Mouse (Mus musculus): ENCODE measurements around the gene Kcnh6. TPM values are rescaled to one million over a fixed set of nuclear protein-coding genes. Genes with fewer than 3 reads are reported as not detected.

Kcnh6 gene
- polyA plus RNA-seq, 1 experiment from 2014 or later = 1.3 TPM

DNA sequence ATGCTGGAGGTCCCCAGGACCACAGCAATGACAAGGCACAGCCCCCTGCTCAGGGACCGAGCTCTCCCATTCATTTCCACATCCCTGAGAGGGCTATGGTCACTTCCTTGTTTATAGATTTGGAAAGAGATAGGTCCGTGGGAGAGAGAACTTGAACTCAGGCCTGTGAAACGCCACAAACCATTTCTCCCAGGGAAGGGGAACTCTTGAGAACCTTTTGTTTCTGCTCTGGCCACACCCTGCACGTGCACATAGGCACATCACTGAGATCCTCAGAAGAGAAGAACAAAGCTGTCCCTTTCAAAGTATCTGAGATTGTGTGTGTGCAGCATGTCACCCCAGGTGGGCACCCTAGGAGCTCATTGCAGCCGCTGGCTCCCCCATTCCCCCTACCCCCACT is 29.3 kb upstream of the Kcnh6 start:
- ATAC-seq (ENCODE audit: insufficient number of reproducible peaks, insufficient read depth, low FRiP score, low TSS enrichment) = no peak
- Histone ChIP-seq H3K4me1 (no peaks in the 10 kb centered on the region), H3K4me2 (replicated peaks) (no peak overlapping the region), H3K4me3 (no peak overlapping the region), H3K27me3 (no peaks in the 10 kb centered on the region), H3K36me3 (no peaks in the 10 kb centered on the region), H3K9ac (no peak overlapping the region), H3K27ac (no peak overlapping the region), H3K9me3 (no peaks in the 10 kb centered on the region)
- WGBS = 74% methylated on average over 5 of the region's 5 CpGs

DNA sequence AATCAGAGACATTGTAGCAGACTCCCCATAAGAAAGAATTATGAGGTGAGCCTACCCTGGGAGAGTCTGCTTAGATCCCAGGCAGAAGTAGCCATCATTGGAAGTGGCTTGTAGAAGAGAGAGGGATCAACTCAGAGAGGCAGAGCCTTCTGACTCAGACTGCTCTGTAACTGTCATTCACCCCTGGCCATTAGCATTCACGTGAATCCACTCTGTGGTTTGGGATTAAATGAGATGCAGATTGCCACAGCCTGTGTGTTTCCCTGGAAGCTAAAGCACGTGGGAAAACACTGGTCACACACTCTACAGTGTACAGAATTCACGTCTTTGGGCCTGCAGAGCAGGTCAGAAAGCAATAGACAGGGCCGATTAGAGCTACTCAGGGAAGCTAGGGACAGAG is 23.5 kb upstream of the Kcnh6 start:
- WGBS = 64% methylated on average over 4 of the region's 4 CpGs
- Histone ChIP-seq H3K4me2 (replicated peaks) (no peak overlapping the region), H3K4me3 (no peak overlapping the region), H3K27ac (no peak overlapping the region), H3K36me3 (no peaks in the 10 kb centered on the region), H3K4me1 (no peaks in the 10 kb centered on the region), H3K9me3 (no peaks in the 10 kb centered on the region), H3K27me3 (no peaks in the 10 kb centered on the region), H3K9ac (no peak overlapping the region)
- ATAC-seq (ENCODE audit: insufficient number of reproducible peaks, insufficient read depth, low FRiP score, low TSS enrichment) = no peak

DNA sequence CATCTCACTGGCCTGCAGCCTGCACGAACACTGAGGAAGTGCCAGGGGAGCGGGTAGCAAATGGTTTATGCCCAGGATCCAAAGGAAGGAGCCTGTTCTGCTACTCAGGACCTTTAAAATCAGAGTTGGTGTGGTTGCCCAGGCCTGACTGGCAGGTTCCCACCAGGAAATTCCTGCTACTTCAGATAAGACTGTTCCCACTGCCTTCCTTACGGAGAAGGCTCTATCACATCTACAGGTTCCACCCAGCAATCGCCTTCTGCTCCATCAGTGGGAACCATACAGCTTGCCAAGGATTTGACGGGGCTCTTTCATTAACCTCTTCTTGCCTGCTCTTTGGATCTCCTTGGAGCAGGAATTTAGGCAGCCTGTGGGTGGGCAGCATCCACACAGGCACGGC is 20.5 kb upstream of the Kcnh6 start:
- H3K36me3 ChIP-seq = no peaks in the 10 kb centered on the region
- H3K4me3 ChIP-seq = no peak overlapping the region
- ATAC-seq (ENCODE audit: insufficient number of reproducible peaks, insufficient read depth, low FRiP score, low TSS enrichment) = no peak
- WGBS = 77% methylated on average over 6 of the region's 6 CpGs
- H3K27me3 ChIP-seq = no peaks in the 10 kb centered on the region
- H3K4me2 ChIP-seq (replicated peaks) = no peak overlapping the region
- H3K27ac ChIP-seq = no peak overlapping the region
- H3K4me1 ChIP-seq = no peaks in the 10 kb centered on the region
- no peaks in the 10 kb centered on the region for H3K9me3 ChIP-seq
- no peak overlapping the region for H3K9ac ChIP-seq

DNA sequence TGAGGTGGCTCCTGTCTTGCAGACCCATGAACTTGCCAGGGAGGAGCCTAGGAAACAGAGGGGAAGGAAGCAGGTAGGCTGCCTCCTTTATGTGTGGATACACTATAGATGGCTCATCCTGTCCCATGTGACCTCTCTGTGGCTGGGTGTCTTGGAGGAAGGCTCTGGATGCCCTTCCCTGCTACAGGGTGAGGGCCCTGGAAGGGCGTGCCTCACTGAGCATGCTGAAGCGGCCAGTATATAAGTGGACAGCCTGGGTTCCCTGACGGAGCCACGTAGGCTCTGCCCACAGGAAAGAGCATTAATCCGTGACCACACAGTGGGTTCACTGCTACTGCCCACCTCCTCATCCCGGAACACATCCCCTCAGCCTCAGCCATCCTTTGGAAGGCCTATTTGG is 18.5 kb upstream of the Kcnh6 start:
- Histone ChIP-seq H3K9me3 (no peaks in the 10 kb centered on the region), H3K4me2 (replicated peaks) (no peak overlapping the region), H3K4me1 (no peaks in the 10 kb centered on the region), H3K9ac (no peak overlapping the region), H3K27me3 (no peaks in the 10 kb centered on the region), H3K27ac (no peak overlapping the region), H3K36me3 (no peaks in the 10 kb centered on the region), H3K4me3 (no peak overlapping the region)
- WGBS = 72% methylated on average over 6 of the region's 6 CpGs
- no peak for ATAC-seq (ENCODE audit: insufficient number of reproducible peaks, insufficient read depth, low FRiP score, low TSS enrichment)

DNA sequence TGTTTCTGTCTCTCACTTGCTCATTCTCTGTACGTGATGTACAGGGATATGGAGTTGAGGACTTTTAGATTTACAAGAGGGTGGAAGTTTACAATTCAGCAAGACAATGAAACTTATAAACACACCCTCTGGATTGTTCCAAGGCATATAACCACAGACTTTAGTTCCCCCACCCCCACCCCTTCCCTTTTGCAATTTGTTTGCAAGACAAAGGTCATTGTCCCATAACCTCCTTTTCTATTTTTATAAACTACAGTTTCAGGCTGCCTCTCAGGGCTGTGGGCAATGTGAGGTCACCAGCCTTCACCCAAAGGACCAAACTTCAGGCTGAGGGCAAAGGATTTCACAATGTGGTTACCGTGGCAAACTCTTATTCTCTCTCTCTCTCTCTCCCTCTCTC is 17.7 kb upstream of the Kcnh6 start:
- no peak for ATAC-seq (ENCODE audit: insufficient number of reproducible peaks, insufficient read depth, low FRiP score, low TSS enrichment)
- Histone ChIP-seq H3K4me1 (no peaks in the 10 kb centered on the region), H3K36me3 (no peaks in the 10 kb centered on the region), H3K9ac (no peak overlapping the region), H3K4me3 (no peak overlapping the region), H3K4me2 (replicated peaks) (no peak overlapping the region), H3K27ac (no peak overlapping the region), H3K9me3 (no peaks in the 10 kb centered on the region), H3K27me3 (no peaks in the 10 kb centered on the region)
- WGBS = 52% methylated on average over 2 of the region's 2 CpGs

DNA sequence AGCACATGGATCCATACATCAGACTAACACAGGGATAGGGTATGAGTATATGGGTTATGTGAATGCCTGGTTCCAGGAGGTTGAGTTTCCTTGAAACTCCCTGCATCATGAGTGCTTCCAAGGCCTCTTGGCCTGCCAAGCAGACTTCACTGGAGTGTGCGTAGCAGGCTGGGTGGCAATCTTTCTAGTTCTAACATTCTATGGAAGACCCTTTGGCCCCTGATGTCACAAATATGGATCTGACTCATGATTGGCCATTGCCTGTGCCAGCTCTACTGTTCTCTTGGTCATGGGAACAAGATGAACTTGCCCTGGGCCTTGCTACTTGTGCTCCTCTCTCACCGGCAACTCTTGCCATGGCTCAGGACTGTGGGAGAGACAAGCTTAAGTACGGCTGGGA is 13.5 kb upstream of the Kcnh6 start, which contains the start of gene Ace3:
Gene Ace3 (plus strand): TSS at position 301 of the 400 bp plus-strand sequence.
- H3K36me3 ChIP-seq = no peaks in the 10 kb centered on the region
- no peak within 1 kb of the TSS for H3K4me3 ChIP-seq
- H3K4me2 ChIP-seq (replicated peaks) = no peak within 1 kb of the TSS
- H3K4me1 ChIP-seq = no peaks in the 10 kb centered on the region
- H3K27me3 ChIP-seq = no peaks in the 10 kb centered on the region
- H3K27ac ChIP-seq = no peak within 1 kb of the TSS
- no peak for ATAC-seq (ENCODE audit: insufficient number of reproducible peaks, insufficient read depth, low FRiP score, low TSS enrichment)
- 95% methylated on average over 3 of the region's 3 CpGs for WGBS
- no peak within 1 kb of the TSS for H3K9ac ChIP-seq
- no peaks in the 10 kb centered on the region for H3K9me3 ChIP-seq

DNA sequence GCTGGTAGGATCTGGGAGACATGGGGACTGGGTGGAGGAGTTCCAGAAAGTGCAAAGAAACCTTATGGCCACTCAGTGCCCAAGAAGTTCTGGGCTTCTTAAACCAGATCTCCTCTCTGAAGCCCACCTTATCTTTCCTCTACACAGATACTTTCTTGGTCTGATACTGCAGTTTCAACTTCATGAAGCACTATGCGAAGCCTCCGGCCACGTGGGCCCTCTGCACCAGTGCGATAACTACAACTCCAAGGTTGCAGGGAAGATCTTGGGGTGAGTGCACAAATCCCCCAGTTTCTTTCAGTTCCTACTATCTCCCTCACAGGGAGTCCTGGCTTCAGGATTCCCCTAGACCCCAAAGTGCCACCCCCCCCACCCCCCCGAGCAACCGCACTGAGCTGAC is 7.9 kb upstream of the Kcnh6 start:
- Histone ChIP-seq H3K27ac (no peak overlapping the region), H3K4me2 (replicated peaks) (no peak overlapping the region), H3K36me3 (no peaks in the 10 kb centered on the region), H3K9ac (no peak overlapping the region), H3K4me3 (no peak overlapping the region), H3K4me1 (no peaks in the 10 kb centered on the region), H3K27me3 (no peaks in the 10 kb centered on the region), H3K9me3 (no peaks in the 10 kb centered on the region)
- no peak for ATAC-seq (ENCODE audit: insufficient number of reproducible peaks, insufficient read depth, low FRiP score, low TSS enrichment)
- 94% methylated on average over 6 of the region's 6 CpGs for WGBS

DNA sequence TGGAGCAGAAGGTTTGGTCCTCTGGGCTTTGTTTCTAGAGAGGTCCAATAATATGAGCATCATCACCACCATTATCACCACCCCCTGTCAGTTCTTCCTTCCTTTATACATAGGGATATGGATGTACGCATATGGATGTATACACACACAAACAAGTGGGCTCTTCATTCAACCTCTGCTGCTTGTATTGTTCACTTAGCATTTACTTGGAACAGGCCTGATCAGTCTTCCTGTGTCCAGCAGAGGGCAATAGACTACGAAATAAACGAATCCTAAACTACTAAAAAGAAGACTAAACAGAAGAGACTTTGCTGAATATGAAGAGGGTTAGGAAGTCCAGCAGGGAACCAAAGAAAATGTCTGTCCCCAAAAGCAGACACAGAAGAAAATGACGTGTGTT is 6.2 kb upstream of the Kcnh6 start:
- H3K27me3 ChIP-seq = no peaks in the 10 kb centered on the region
- no peak overlapping the region for H3K4me2 ChIP-seq (replicated peaks)
- no peaks in the 10 kb centered on the region for H3K4me1 ChIP-seq
- no peak overlapping the region for H3K27ac ChIP-seq
- no peak for ATAC-seq (ENCODE audit: insufficient number of reproducible peaks, insufficient read depth, low FRiP score, low TSS enrichment)
- WGBS = 44% methylated on average over 4 of the region's 4 CpGs
- no peaks in the 10 kb centered on the region for H3K9me3 ChIP-seq
- H3K36me3 ChIP-seq = no peaks in the 10 kb centered on the region
- H3K4me3 ChIP-seq = no peak overlapping the region
- H3K9ac ChIP-seq = no peak overlapping the region

DNA sequence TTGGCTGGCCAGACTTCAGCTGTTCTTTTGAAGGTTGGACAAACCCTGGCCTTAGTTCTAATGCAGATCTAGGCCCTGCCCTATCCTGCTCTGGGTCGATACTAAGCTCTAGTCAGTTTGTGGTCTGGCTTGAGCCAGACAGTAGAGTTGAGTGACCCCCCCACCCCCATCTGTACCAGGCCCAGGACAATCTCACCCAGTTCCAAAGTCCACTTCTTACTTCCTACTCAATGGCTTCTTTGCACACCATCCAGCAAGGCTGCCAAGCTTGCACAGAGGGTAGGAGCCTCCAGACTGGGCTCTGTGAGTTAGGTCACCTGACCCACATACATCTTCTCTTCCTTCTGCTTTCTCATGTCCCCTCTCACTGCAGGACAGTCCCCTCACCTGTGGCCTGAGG is 3.3 kb upstream of the Kcnh6 start:
- H3K36me3 ChIP-seq = no peaks in the 10 kb centered on the region
- no peak for ATAC-seq (ENCODE audit: insufficient number of reproducible peaks, insufficient read depth, low FRiP score, low TSS enrichment)
- peaks cover 10% of the 10 kb centered on the region for H3K27me3 ChIP-seq
- no peak overlapping the region for H3K9ac ChIP-seq
- no peak overlapping the region for H3K27ac ChIP-seq
- H3K4me1 ChIP-seq = peaks cover 4% of the 10 kb centered on the region; the same call in 1 of the 2 replicates
- no peaks in the 10 kb centered on the region for H3K9me3 ChIP-seq
- H3K4me2 ChIP-seq (replicated peaks) = no peak overlapping the region
- 86% methylated on average over 1 of the region's 1 CpGs for WGBS
- H3K4me3 ChIP-seq = no peak overlapping the region

DNA sequence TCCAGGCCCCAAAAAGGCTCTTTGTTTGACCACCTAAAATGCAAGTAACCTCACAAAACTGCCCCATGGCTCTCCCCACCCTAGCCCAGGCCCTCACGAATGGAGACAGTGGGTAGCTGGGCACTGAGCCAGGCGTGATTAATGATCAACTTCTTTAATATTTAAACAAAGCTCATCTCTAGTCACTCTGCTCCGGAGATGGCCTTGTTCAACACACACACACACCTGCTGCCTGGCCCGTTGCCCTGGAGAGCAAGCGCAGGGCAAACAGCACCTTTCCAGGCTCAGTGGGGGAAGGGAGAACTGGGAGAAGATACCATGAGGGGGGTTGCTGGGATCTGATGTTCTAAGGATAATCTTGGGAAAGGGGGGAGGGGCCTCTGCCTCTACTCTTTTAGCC is 2.0 kb upstream of the Kcnh6 start:
- Histone ChIP-seq H3K4me2 (replicated peaks) (no peak overlapping the region), H3K27me3 (peaks cover 14% of the 10 kb centered on the region), H3K4me3 (no peak overlapping the region), H3K27ac (no peak overlapping the region), H3K4me1 (peaks cover 4% of the 10 kb centered on the region; the same call in 1 of the 2 replicates), H3K9ac (no peak overlapping the region), H3K9me3 (no peaks in the 10 kb centered on the region), H3K36me3 (no peaks in the 10 kb centered on the region)
- WGBS = 64% methylated on average over 5 of the region's 5 CpGs
- ATAC-seq (ENCODE audit: insufficient number of reproducible peaks, insufficient read depth, low FRiP score, low TSS enrichment) = no peak

DNA sequence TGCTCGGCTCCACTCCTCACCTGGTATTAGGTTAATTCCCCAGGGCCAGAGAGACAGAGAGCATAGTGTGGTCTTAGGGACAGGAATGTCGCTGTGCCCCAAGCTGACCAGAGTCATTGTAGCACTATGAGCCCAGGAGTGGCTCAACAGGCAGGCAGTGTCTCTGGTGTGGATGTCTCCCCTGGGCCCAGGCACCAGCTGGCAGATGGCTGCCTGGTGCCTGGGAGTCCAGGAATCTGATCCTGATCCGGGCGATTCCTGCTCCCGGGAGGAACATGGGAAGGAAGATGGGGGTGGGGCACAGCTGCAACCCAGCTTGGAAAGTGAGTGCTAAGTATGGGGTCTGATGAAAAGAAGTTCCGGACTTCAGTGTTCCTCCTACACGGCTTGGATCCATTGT is 4.8 kb downstream of the Kcnh6 start:
- H3K27me3 ChIP-seq = peaks cover 18% of the 10 kb centered on the region
- no peak for ATAC-seq (ENCODE audit: insufficient number of reproducible peaks, insufficient read depth, low FRiP score, low TSS enrichment)
- whole genome bisulfite sequencing = 32% methylated on average over 7 of the region's 7 CpGs
- H3K4me3 ChIP-seq = no peak overlapping the region
- H3K27ac ChIP-seq = no peak overlapping the region
- no peaks in the 10 kb centered on the region for H3K9me3 ChIP-seq
- H3K9ac ChIP-seq = no peak overlapping the region
- H3K4me1 ChIP-seq = peaks cover 4% of the 10 kb centered on the region; the same call in 1 of the 2 replicates
- no peak overlapping the region for H3K4me2 ChIP-seq (replicated peaks)
- H3K36me3 ChIP-seq = no peaks in the 10 kb centered on the region

DNA sequence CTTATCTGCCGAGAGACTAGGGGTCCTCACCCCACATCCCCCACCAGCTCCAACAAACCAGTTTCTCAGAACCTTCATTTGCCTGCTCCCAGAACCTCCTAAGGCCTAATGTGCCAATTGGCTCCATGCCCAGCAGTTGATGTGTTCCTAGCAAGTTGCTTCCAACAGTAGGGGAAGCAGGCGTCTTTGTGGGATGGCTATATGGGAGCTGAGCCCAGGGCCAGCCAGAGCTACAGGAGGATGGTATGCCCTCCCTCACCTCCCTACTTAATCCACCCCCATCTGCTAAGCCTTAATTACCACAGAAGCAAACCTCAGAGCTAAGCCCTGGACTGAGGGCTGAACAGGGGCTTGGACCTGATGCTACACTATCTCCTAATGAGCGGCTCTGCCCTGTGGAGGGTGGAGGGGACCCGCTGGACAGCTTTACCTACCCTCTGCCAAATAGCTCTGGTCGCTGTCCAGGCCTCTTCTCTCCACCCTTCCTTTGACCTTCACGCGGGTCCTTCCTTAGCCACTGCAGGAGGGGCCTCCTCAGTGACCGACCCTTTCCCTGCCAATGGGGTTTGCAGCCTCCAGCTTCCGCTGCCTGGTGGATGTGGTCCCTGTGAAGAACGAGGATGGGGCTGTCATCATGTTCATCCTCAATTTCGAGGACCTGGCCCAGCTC is 5.8 kb downstream of the Kcnh6 start:
- Histone ChIP-seq H3K4me1 (no peaks in the 10 kb centered on the region), H3K27me3 (peaks cover 17% of the 10 kb centered on the region), H3K27ac (no peak overlapping the region), H3K9ac (no peak overlapping the region), H3K4me2 (replicated peaks) (no peak overlapping the region), H3K36me3 (no peaks in the 10 kb centered on the region), H3K4me3 (no peak overlapping the region), H3K9me3 (no peaks in the 10 kb centered on the region)
- 71% methylated on average over 11 of the region's 11 CpGs for WGBS
- ATAC-seq (ENCODE audit: insufficient number of reproducible peaks, insufficient read depth, low FRiP score, low TSS enrichment) = no peak

Data from embryonic facial prominence, embryonic 12.5 days (tissue).